In genomic region chr3:88512141-88512895, GRCm38 (mm10) we compare ENCODE assay signal across 8 mouse cellular contexts. TPM values are rescaled to one million over a fixed set of nuclear protein-coding genes. Genes with fewer than 3 reads are reported as not detected.
DNase-seq lines count a peak whose midpoint lies in the region; ATAC-seq and TF ChIP-seq lines count a peak whose summit lies in the region.

No protein-coding gene starts in this region.

- H3K9ac ChIP-seq in hindbrain, embryonic 12.5 days = 0 out of 2 replicates have a peak overlapping the region, but pooled peaks have one; percentile 35
- H3K9ac ChIP-seq in hindbrain, postnatal 0 days (replicated peaks; ENCODE audit: low read length) = no peak overlapping the region
- peak overlapping the region; percentile 47 for H3K9ac ChIP-seq in MEL (ENCODE audit: control insufficient read depth, low read depth, low read length, poor library complexity, severe bottlenecking)
- no peak overlapping the region for H3K9ac ChIP-seq in heart, embryonic 15.5 days
- H3K9ac ChIP-seq in midbrain, embryonic 13.5 days (replicated peaks) = 0 out of 2 replicates have a peak overlapping the region, but pooled peaks have one; percentile 1

- H3K27me3 ChIP-seq in hindbrain, embryonic 12.5 days = no peaks in the 10 kb centered on the region
- no peaks in the 10 kb centered on the region for H3K27me3 ChIP-seq in hindbrain, postnatal 0 days (ENCODE audit: insufficient read depth, low read length)
- no peaks in the 10 kb centered on the region for H3K27me3 ChIP-seq in MEL (ENCODE audit: control insufficient read depth in 1 of 2, insufficient read depth in 2 of 2, low read length in 2 of 2)
- H3K27me3 ChIP-seq in heart, embryonic 15.5 days = no peaks in the 10 kb centered on the region
- H3K27me3 ChIP-seq in midbrain, embryonic 13.5 days = 0 out of 2 replicates have a peak, but pooled peaks cover 5% of the 10 kb centered on the region

- H3K79me2 ChIP-seq in MEL (ENCODE audit: control insufficient read depth, insufficient read depth, low read length, poor library complexity) = peaks cover 1% of the 10 kb centered on the region; the same call in 1 of the 2 replicates

- TF ChIP-seq RAD21 in MEL (IDR thresholded peaks at IDR 0.05; ENCODE audit: low read depth, low read length) = no peak

- TF ChIP-seq POLR2A in MEL (IDR thresholded peaks at IDR 0.05; ENCODE audit: control insufficient read depth in 1 of 2, insufficient read depth in 1 of 2, low read depth in 1 of 2, low read length in 2 of 2, poor library complexity in 1 of 2) = no peak

- no peaks in the 10 kb centered on the region for H3K36me3 ChIP-seq in hindbrain, embryonic 12.5 days
- H3K36me3 ChIP-seq in hindbrain, postnatal 0 days (ENCODE audit: insufficient read depth, low read length) = no peaks in the 10 kb centered on the region
- peaks cover 0 to 54% of the 10 kb centered on the region in 2 experiments; a peak in 2 of 4 replicates for H3K36me3 ChIP-seq in MEL (ENCODE audit: control insufficient read depth in 1 of 2, insufficient read depth in 2 of 2, low read length in 2 of 2)
- no peaks in the 10 kb centered on the region for H3K36me3 ChIP-seq in heart, embryonic 15.5 days
- no peaks in the 10 kb centered on the region for H3K36me3 ChIP-seq in midbrain, embryonic 13.5 days

- peaks cover 44% of the 10 kb centered on the region for H3K4me1 ChIP-seq in hindbrain, embryonic 12.5 days
- peaks cover 22% of the 10 kb centered on the region for H3K4me1 ChIP-seq in hindbrain, postnatal 0 days (ENCODE audit: insufficient read depth, low read length)
- peaks cover 26 to 64% of the 10 kb centered on the region in 2 experiments for H3K4me1 ChIP-seq in MEL (ENCODE audit: control insufficient read depth in 1 of 2, insufficient read depth in 2 of 2, low read length in 2 of 2)
- H3K4me1 ChIP-seq in heart, embryonic 15.5 days (replicated peaks) = peaks cover 57% of the 10 kb centered on the region
- peaks cover 42% of the 10 kb centered on the region for H3K4me1 ChIP-seq in midbrain, embryonic 13.5 days (replicated peaks)

- H3K27ac ChIP-seq in hindbrain, embryonic 12.5 days = peak overlapping the region; percentile 53
- no peak overlapping the region for H3K27ac ChIP-seq in hindbrain, postnatal 0 days
- peak overlapping the region; percentile 98 for H3K27ac ChIP-seq in MEL (ENCODE audit: control insufficient read depth, low read depth, low read length)
- peak overlapping the region; percentile 53 for H3K27ac ChIP-seq in heart, embryonic 15.5 days
- 0 out of 2 replicates have a peak overlapping the region, but pooled peaks have one; percentile 44 for H3K27ac ChIP-seq in midbrain, embryonic 13.5 days

- ATAC-seq in hindbrain, embryonic 12.5 days (ENCODE audit: low FRiP score) = no peak
- ATAC-seq in hindbrain, postnatal 0 days = no peak
- no peak for ATAC-seq in heart, embryonic 15.5 days (replicated peaks; ENCODE audit: insufficient number of reproducible peaks, insufficient read depth, low FRiP score, low read depth)
- no peak for ATAC-seq in midbrain, embryonic 13.5 days

- H3K4me3 ChIP-seq in hindbrain, embryonic 12.5 days = no peak overlapping the region
- no peak overlapping the region for H3K4me3 ChIP-seq in hindbrain, postnatal 0 days (ENCODE audit: low read length)
- no peak overlapping the region for H3K4me3 ChIP-seq in MEL (ENCODE audit: control insufficient read depth in 1 of 2, insufficient read depth in 1 of 2, low read depth in 2 of 2, low read length in 2 of 2)
- H3K4me3 ChIP-seq in heart, embryonic 15.5 days = no peak overlapping the region
- no peak overlapping the region for H3K4me3 ChIP-seq in midbrain, embryonic 13.5 days (replicated peaks)

- TF ChIP-seq CTCF in hindbrain, postnatal 0 days (IDR thresholded peaks at IDR 0.05; ENCODE audit: low read depth) = no peak
- TF ChIP-seq CTCF in MEL (IDR thresholded peaks at IDR 0.05 in 2 of 3, conservative IDR thresholded peaks at IDR 0.05 in 1 of 3; ENCODE audit: control insufficient read depth in 1 of 3, insufficient read depth in 1 of 3, low read depth in 2 of 3, low read length in 3 of 3, poor library complexity in 1 of 3, severe bottlenecking in 1 of 3) = no peak

- H3K4me2 ChIP-seq in hindbrain, embryonic 12.5 days (replicated peaks) = no peak overlapping the region
- H3K4me2 ChIP-seq in hindbrain, postnatal 0 days (ENCODE audit: low read depth, low read length) = no peak overlapping the region
- H3K4me2 ChIP-seq in heart, embryonic 15.5 days = no peak overlapping the region
- no peak overlapping the region for H3K4me2 ChIP-seq in midbrain, embryonic 13.5 days (replicated peaks)

- TF ChIP-seq EP300 in MEL (IDR thresholded peaks at IDR 0.05; ENCODE audit: low read depth in 1 of 2, low read length in 2 of 2) = no peak

- no peaks in the 10 kb centered on the region for H3K9me3 ChIP-seq in hindbrain, embryonic 12.5 days (replicated peaks)
- no peaks in the 10 kb centered on the region for H3K9me3 ChIP-seq in hindbrain, postnatal 0 days (ENCODE audit: low read length)
- no peaks in the 10 kb centered on the region for H3K9me3 ChIP-seq in MEL (replicated peaks; ENCODE audit: insufficient read depth, low read length)
- no peaks in the 10 kb centered on the region for H3K9me3 ChIP-seq in heart, embryonic 15.5 days (replicated peaks)
- no peaks in the 10 kb centered on the region for H3K9me3 ChIP-seq in midbrain, embryonic 13.5 days

- no peak for DNase-seq in hindbrain, postnatal 0 days (ENCODE audit: low spot score)
- peak; percentile 54 for DNase-seq in MEL (ENCODE audit: low read depth, low spot score)
- DNase-seq in cerebellum, postnatal 4 days (ENCODE audit: low spot score in 2 of 2) = no peak
- no peak for DNase-seq in right cerebral cortex, postnatal 36 days (ENCODE audit: low spot score in 2 of 2)
- no peak for DNase-seq in adrenal gland, postnatal 10 days

- 35% methylated on average over 6 of the region's 6 CpGs for WGBS in hindbrain, embryonic 12.5 days
- WGBS in hindbrain, postnatal 0 days = 38% methylated on average over 6 of the region's 6 CpGs
- WGBS in heart, embryonic 15.5 days = 36% methylated on average over 6 of the region's 6 CpGs
- WGBS in midbrain, embryonic 13.5 days = 38% methylated on average over 6 of the region's 6 CpGs

RNA-seq across cellular contexts. Expression of gene Lmna, which starts 2.6 kb away (rescaled TPM):
- 48.9 and 61.6 TPM in 2 replicates for polyA plus RNA-seq in hindbrain, embryonic 12.5 days (2016; fragmentation: Nextera tagmentation; extraction: Ambion mirVana)
- 59.7 and 60.8 TPM in 2 replicates for total RNA-seq in hindbrain, postnatal 0 days (2014; rRNA removed)
- polyA plus RNA-seq in hindbrain, postnatal 0 days (2015; fragmentation: Nextera tagmentation; extraction: Ambion mirVana) = 59.1 and 61.1 TPM in 2 replicates
- total RNA-seq in MEL (2012; rRNA removed) = 388 and 394 TPM in 2 replicates
- 100 to 1,000 TPM; 128 to 302 TPM for polyA plus RNA-seq in MEL (2012; ENCODE audit: insufficient read depth in 1 of 2, insufficient read length in 2 of 2, low read depth in 1 of 2, low replicate concordance in 2 of 2, missing spikeins in 1 of 2)
- polyA plus RNA-seq in heart, embryonic 15.5 days (2015; fragmentation: Nextera tagmentation; extraction: Ambion mirVana) = 110 and 131 TPM in 2 replicates
- polyA plus RNA-seq in midbrain, embryonic 13.5 days (2015; fragmentation: Nextera tagmentation; extraction: Ambion mirVana) = 21.4 and 23.4 TPM in 2 replicates
- total RNA-seq in adrenal gland, postnatal 10 days (2021) = 100 to 1,000 TPM; 102 to 104 TPM

RNA-seq across cellular contexts. Expression of gene Mex3a, which starts 19.9 kb away (rescaled TPM):
- polyA plus RNA-seq in hindbrain, embryonic 12.5 days (2016; fragmentation: Nextera tagmentation; extraction: Ambion mirVana) = 44.2 and 44.5 TPM in 2 replicates
- 52.3 and 54.5 TPM in 2 replicates for total RNA-seq in hindbrain, postnatal 0 days (2014; rRNA removed)
- 13.9 and 15.3 TPM in 2 replicates for polyA plus RNA-seq in hindbrain, postnatal 0 days (2015; fragmentation: Nextera tagmentation; extraction: Ambion mirVana)
- total RNA-seq in MEL (2012; rRNA removed) = 4.3 and 5.5 TPM in 2 replicates
- 10 to 100 TPM in 1 of 2 experiments, not detected in 1; 10.1 TPM for polyA plus RNA-seq in MEL (2012; ENCODE audit: insufficient read depth in 1 of 2, insufficient read length in 2 of 2, low read depth in 1 of 2, low replicate concordance in 2 of 2, missing spikeins in 1 of 2)
- 6.5 and 8.0 TPM in 2 replicates for polyA plus RNA-seq in heart, embryonic 15.5 days (2015; fragmentation: Nextera tagmentation; extraction: Ambion mirVana)
- 49.5 and 51.5 TPM in 2 replicates for polyA plus RNA-seq in midbrain, embryonic 13.5 days (2015; fragmentation: Nextera tagmentation; extraction: Ambion mirVana)
- 1 to 10 TPM; 5.5 to 5.6 TPM for total RNA-seq in adrenal gland, postnatal 10 days (2021)

RNA-seq across cellular contexts. Expression of gene Rab25, which starts 35.8 kb away (rescaled TPM):
- polyA plus RNA-seq in hindbrain, embryonic 12.5 days (2016; fragmentation: Nextera tagmentation; extraction: Ambion mirVana) = 1.5 and 2.4 TPM in 2 replicates
- not detected in 2 replicates for total RNA-seq in hindbrain, postnatal 0 days (2014; rRNA removed)
- polyA plus RNA-seq in hindbrain, postnatal 0 days (2015; fragmentation: Nextera tagmentation; extraction: Ambion mirVana) = 0.44 and 1.3 TPM in 2 replicates
- total RNA-seq in MEL (2012; rRNA removed) = 0.75 and 0.96 TPM in 2 replicates
- polyA plus RNA-seq in MEL (2012; ENCODE audit: insufficient read depth in 1 of 2, insufficient read length in 2 of 2, low read depth in 1 of 2, low replicate concordance in 2 of 2, missing spikeins in 1 of 2) = 1 to 10 TPM in 1 of 2 experiments, not detected in 1; 1.9 TPM
- 0.92 and 4.0 TPM in 2 replicates for polyA plus RNA-seq in heart, embryonic 15.5 days (2015; fragmentation: Nextera tagmentation; extraction: Ambion mirVana)
- not detected in 2 replicates for polyA plus RNA-seq in midbrain, embryonic 13.5 days (2015; fragmentation: Nextera tagmentation; extraction: Ambion mirVana)
- not detected for total RNA-seq in adrenal gland, postnatal 10 days (2021)

RNA-seq across cellular contexts. Expression of gene Lamtor2, which starts 40.6 kb away (rescaled TPM):
- polyA plus RNA-seq in hindbrain, embryonic 12.5 days (2016; fragmentation: Nextera tagmentation; extraction: Ambion mirVana) = 124 and 140 TPM in 2 replicates
- total RNA-seq in hindbrain, postnatal 0 days (2014; rRNA removed) = 45.1 and 59.2 TPM in 2 replicates
- 189 and 198 TPM in 2 replicates for polyA plus RNA-seq in hindbrain, postnatal 0 days (2015; fragmentation: Nextera tagmentation; extraction: Ambion mirVana)
- 125 and 127 TPM in 2 replicates for total RNA-seq in MEL (2012; rRNA removed)
- polyA plus RNA-seq in MEL (2012; ENCODE audit: insufficient read depth in 1 of 2, insufficient read length in 2 of 2, low read depth in 1 of 2, low replicate concordance in 2 of 2, missing spikeins in 1 of 2) = 100 to 1,000 TPM in 1 of 2 experiments, not detected in 1; 188 TPM
- polyA plus RNA-seq in heart, embryonic 15.5 days (2015; fragmentation: Nextera tagmentation; extraction: Ambion mirVana) = 119 and 144 TPM in 2 replicates
- polyA plus RNA-seq in midbrain, embryonic 13.5 days (2015; fragmentation: Nextera tagmentation; extraction: Ambion mirVana) = 181 and 182 TPM in 2 replicates
- 100 to 1,000 TPM; 131 to 132 TPM for total RNA-seq in adrenal gland, postnatal 10 days (2021)

RNA-seq across cellular contexts. Expression of gene Ubqln4, which starts 41.2 kb away (rescaled TPM):
- polyA plus RNA-seq in hindbrain, embryonic 12.5 days (2016; fragmentation: Nextera tagmentation; extraction: Ambion mirVana) = 59.4 and 60.7 TPM in 2 replicates
- 119 and 131 TPM in 2 replicates for total RNA-seq in hindbrain, postnatal 0 days (2014; rRNA removed)
- 29.4 and 29.8 TPM in 2 replicates for polyA plus RNA-seq in hindbrain, postnatal 0 days (2015; fragmentation: Nextera tagmentation; extraction: Ambion mirVana)
- 73.0 and 83.0 TPM in 2 replicates for total RNA-seq in MEL (2012; rRNA removed)
- 100 to 1,000 TPM in 1 of 2 experiments, 10 to 100 TPM in 1; 43.6 to 171 TPM for polyA plus RNA-seq in MEL (2012; ENCODE audit: insufficient read depth in 1 of 2, insufficient read length in 2 of 2, low read depth in 1 of 2, low replicate concordance in 2 of 2, missing spikeins in 1 of 2)
- polyA plus RNA-seq in heart, embryonic 15.5 days (2015; fragmentation: Nextera tagmentation; extraction: Ambion mirVana) = 30.0 and 34.9 TPM in 2 replicates
- polyA plus RNA-seq in midbrain, embryonic 13.5 days (2015; fragmentation: Nextera tagmentation; extraction: Ambion mirVana) = 39.1 and 46.7 TPM in 2 replicates
- total RNA-seq in adrenal gland, postnatal 10 days (2021) = 10 to 100 TPM; 63.9 to 73.1 TPM

Comparison
In these comparisons a context has a peak if more than half of its experiments do, and no peak if none do; other contexts are left out.
1. H3K9ac ChIP-seq: peak in hindbrain, embryonic 12.5 days (single experiment), MEL (single experiment) and midbrain, embryonic 13.5 days (single experiment); none in hindbrain, postnatal 0 days (single experiment) and heart, embryonic 15.5 days (single experiment).